Mouse (Mus musculus) limb, embryonic 12.5 days (tissue): ENCODE measurements around the gene BC048679. TPM values are rescaled to one million over a fixed set of nuclear protein-coding genes. Genes with fewer than 3 reads are reported as not detected.

Experiments used
- microRNA counts: library from miRNA; unstranded; fragments of <30 nt; microRNA quantifications from one replicate; lab custom pipeline; 2017
- polyA plus RNA-seq: library from polyadenylated mRNA; unstranded; fragments of >200 nt; fragmentation: Nextera tagmentation; extraction: Ambion mirVana; gene quantifications from 2 replicates; pipeline ENCODE4 v1.2.1, GENCODE M21; 2016

BC048679 gene
- polyA plus RNA-seq, 1 experiment from 2014 or later: not detected

MicroRNAs encoded within 50 kb of the gene (microRNA counts, 519-probe panel; counts per million panel counts)
- microRNA mmu-miR-1839-3p (lab: Ali Mortazavi, UCI) (not detected), microRNA mmu-miR-1839-5p (lab: Ali Mortazavi, UCI) (4,525 counts per million, percentile 36 among the panel's probes with 10 or more counts)

Other genes starting within 250 kb of the BC048679 start
- 1,248 and 1,281 TPM in 2 replicates for gene Rps17, start 153.0 kb downstream of the BC048679 start, polyA plus RNA-seq
- 0.44 TPM in 1 of 2 replicates, not detected in the other for gene Cpeb1, start 42.8 kb downstream of the BC048679 start, polyA plus RNA-seq
- 0.09 and 0.44 TPM in 2 replicates for gene Ap3b2, start 4.4 kb downstream of the BC048679 start, polyA plus RNA-seq
- 0.08 TPM in 1 of 2 replicates, not detected in the other for gene Fsd2, start 68.7 kb upstream of the BC048679 start, polyA plus RNA-seq
- gene Whamm, start 73.0 kb upstream of the BC048679 start, polyA plus RNA-seq: 4.0 and 4.5 TPM in 2 replicates
- 42.5 and 46.7 TPM in 2 replicates for gene Homer2, start 209.2 kb upstream of the BC048679 start, polyA plus RNA-seq